Mouse (Mus musculus): ENCODE results near the gene Apip.
A peak's percentile ranks its signal among the peaks of the same experiment; 100 is the strongest.

Gene Apip

DNA sequence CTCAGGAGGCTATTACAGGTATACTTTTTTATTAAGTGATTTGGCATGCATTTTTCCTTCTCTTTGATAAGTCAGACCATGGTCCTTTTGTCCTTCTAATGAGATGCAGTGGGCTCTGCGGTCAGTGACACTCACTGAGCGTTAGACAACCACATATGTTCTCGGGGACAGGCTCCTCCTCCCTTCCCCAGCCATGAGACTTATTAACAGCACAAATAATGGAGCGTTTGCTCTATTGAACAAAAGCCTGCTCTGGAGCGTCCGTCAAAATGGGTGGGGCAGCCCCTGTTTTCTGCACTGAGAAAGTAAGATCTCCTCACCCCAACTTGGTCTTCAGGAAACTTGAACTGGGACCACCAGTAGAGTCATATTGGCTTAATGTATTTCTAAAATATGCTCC, 16.0 kb downstream of the Apip start:
- no peak for DNase-seq (ENCODE audit: inconsistent age in 2 of 2, low spot score in 1 of 2)

DNA sequence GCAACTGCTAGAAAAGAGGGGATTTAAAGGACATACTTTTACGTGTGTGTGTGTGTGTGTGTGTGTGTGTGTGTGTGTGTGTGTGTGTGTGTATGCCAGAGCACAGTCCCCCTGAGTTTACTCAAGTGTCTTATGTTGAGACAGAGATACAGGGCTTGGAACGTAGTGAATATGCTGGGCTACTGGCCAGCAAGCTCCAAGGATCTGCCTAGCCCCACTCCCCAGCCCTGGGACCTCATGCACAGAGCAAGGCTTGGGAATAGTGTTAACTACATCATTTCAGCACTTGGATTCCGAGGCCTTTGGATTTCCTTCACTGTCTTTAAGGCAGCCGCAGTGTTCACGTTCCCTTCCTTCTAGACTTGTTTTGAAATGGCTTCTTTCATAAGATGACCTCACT, 29.1 kb downstream of the Apip start:
- no peak for DNase-seq (ENCODE audit: inconsistent age in 2 of 2, low spot score in 1 of 2)

DNA sequence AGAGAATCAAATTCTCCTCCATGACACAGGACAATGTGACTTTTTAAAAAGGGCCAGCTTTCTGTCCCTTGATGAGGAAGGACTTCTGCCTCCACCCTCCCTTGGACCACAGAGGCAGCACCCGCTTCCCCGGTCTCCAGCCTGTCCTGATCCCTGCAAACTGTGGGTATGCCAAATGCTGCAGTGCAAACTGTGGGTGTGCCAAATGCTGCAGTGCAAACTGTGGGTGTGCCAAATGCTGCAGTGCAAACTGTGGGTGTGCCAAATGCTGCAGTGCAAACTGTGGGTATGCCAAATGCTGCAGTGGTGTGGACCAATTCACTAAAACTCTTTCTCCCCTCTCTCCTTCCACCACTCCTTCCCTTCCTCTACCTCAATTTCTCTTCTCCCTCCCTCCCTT, 32.7 kb downstream of the Apip start:
- no peak for DNase-seq (ENCODE audit: inconsistent age in 2 of 2, low spot score in 1 of 2)

DNA sequence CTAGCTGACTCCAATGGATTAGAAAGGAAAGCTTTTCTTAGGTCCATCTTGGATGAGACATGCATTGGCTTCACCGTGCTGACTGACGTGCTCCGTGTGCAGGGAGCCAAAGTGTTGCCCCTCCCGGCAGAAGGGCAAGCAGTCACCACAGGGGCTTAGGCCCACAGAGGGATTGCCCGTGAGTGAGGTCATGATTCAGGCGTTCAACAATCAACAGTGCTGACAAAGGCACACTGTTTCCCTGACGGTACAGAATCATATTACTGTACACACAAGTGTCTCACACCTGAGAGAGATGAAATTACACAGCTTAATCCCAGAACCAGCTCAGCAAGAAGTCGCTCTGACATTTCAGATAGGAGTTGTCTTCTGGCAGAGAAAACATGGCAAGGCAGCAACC, 38.2 kb downstream of the Apip start:
- DNase-seq (ENCODE audit: inconsistent age in 2 of 2, low spot score in 1 of 2): no peak

DNA sequence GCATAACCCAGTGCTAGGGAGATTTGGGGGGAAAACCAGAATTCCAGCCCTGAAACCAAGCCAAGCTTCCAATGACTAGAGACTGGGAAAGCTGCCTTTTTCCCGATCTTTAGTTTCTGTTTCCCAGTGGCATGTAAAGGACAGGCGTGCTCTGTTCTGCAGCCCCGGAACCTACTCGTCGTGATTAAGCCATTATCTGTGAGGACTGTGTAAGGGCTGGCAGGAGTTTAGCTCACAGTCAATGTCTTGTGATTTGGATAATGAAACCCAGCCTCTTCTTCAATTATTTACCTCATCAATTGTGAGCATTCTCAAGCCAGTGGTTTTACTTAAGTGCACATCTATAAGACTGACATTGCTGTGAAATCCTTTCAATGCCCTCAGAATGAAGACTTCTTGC, 43.7 kb downstream of the Apip start:
- no peak for DNase-seq (ENCODE audit: inconsistent age in 2 of 2, low spot score in 1 of 2)

DNA sequence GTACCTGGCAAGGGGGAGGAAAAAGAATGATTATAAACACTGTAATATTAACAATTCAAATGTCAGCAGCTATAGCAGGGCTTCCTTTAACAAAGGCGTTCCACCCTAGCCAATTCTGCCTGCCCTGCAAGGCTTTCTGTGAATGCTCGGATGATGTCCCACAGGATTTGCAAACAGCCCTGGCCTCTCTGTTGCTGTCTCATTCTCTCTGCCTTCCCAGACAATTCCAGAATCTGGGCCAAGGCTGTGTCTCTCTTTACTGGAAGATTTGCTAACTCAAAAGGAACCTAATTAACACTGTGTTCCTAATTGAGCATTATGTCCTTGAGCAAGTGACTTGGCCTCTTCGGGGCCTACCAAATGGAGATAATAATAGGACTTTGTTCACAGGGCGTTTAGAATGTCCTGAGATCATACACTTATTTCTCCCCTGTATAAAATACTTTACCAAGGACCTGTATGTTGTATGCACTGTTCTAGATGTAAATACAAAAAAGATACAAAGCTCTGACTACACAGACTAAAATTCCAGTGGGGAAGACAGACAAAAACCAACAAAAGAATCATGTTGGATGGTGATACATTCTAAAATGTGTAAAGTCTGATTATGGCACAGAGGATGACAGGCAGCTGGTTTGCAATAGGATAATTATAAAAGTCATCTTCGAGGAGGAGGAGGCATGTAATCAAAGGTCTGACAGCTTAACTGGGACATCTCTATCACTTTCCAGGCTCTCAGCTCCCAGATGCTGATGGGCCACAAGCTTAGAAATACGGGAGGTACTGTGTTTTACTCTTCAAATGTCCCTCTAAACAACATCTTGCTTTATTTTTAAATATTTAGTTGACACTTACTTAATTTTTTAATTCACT, 45.1 kb downstream of the Apip start:
- DNase-seq (ENCODE audit: inconsistent age in 2 of 2, low spot score in 1 of 2): peak; percentile 30 to 72

DNA sequence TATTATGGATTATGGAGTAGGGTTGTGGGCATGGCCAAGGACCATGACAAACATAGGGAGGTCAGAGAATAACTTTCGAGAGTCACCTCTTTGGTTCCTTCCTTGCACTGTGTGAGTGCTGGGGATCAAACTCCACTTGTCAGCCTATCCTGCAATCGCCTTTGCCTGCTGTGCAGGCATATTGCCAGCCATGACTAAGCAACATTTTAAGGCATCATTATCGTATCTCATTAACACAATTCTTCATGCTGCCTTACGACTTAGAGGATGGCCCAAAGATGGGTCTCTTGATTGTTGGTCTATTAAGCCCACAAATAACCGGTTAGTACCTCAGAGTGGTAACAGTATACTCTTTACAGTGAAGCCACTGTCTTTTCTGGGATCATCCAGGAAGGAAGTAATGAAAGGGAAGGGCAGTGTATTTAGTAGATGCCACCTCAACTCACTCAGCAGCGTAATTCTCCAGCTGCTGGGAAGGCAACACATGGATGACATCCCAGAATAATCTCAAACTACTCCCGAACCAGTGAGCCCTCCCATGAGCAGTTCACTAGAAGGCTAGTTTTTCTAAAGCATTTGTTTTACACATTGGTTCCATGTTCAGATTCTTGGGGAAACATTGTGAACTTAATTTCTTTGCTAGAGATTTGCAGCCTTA, 45.9 kb downstream of the Apip start:
- no peak for DNase-seq (ENCODE audit: inconsistent age in 2 of 2, low spot score in 1 of 2)

DNA sequence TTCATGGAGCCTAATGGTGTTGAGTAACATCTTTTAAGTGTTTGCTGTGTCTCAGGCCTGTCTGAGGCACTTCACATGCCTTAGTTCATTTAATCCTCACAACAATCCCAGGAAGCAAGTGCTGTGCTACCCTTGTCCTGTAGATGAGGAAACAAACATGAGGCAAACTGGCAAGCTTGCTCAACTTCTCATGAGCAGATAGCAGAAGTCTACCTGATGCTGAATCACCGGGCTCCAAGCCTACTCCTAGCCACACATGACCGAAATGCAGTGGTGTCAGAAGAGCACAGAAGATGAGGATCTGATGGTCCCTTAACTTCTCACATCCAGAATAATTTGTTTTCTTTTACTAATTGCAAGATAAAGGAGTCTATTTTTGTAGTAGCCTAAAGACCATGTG, 56.2 kb downstream of the Apip start:
- no peak for DNase-seq (ENCODE audit: inconsistent age in 2 of 2, low spot score in 1 of 2)

DNA sequence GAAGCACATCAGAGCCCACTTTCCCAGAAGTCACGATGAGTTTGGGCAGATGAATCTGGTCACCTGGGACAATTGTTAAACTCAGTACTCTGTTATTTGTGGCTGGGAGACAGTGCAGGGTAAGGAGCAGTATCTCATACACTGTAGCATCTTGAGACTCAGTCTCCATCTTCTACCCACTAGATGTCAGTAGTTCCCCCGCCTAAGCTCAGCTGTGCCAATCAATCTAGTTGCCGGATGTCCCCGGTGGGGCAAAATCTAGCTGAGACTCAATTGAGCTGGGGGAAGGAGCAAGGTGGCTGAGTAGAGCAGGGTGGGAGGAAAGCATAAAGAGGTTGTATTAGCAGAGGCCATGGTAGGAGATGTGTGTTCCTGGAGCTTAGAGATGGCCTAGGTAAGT, 57.7 kb downstream of the Apip start:
- DNase-seq (ENCODE audit: inconsistent age in 2 of 2, low spot score in 1 of 2): no peak

DNA sequence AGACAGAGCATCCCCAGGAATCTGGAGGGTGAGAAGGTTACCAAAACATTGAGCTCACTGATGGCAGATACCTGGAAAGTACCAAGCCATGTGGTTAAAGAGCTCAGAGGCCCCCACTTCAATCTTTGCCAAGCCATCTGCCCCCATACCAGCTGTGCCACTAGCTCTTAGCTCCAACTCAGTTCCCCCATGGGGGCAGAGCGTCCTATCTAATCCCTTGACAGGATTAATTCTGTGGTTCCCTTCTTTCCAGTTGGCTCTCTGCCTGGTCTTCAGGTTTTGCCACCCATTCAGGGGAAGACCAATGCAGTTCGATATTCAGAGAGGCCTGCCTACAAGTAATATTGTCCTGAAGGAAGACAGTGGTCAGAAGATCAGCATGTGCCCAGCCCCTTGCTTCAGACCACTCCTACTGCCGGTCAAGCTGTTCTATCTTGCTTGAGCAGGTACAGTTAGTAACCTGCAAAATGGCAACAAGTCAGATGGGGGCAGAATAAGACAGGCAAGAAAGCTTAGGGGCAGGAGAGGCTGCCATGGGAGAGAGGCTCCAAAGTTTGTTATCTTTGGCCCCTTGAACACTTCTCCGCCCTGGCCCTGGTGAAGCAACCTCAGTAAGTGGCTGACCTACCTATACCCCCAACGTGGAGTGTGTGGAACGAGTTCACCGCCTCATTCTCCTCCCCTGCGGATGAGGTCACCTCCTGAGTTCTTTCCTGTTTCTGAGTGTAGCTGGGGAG, 65.2 kb downstream of the Apip start:
- DNase-seq (ENCODE audit: inconsistent age in 2 of 2, low spot score in 1 of 2): peak in 1 of 2 experiments; percentile 58

All from adrenal gland, adult (tissue).